Mouse (Mus musculus): Measurements from ENCODE around the gene Selplg. TPM values are rescaled to one million over a fixed set of nuclear protein-coding genes. Genes with fewer than 3 reads are reported as not detected.

The Selplg gene
- polyA plus RNA-seq, 1 experiment = 96.6 TPM

DNA sequence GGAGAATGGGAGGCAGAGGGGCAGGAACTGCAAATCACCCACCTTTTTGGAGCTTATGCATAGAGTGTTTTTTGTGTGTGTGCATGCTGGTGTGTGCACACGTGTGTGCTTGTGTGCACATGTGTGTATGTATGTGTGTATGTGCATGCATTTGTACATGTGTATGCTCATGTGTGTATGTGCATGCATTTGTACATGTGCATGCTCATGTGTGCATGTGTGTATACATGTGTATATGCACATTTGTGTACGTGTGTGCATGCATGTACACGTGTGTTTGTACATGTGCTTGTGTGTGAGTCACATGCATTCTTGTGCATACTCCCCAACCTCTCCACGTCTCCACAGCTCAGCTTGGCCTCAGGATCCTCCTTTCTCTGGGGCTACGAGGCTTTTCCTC is 1.6 kb downstream of the Selplg start:
- no peak for DNase-seq
- no peak for TF ChIP-seq CTCF (IDR thresholded peaks at IDR 0.05; ENCODE audit: insufficient read depth, low read length)
- no peak for TF ChIP-seq POLR2A (IDR thresholded peaks at IDR 0.05; ENCODE audit: borderline replicate concordance, extremely low read depth, low read depth, low read length)
- 79% methylated on average over 5 of the region's 5 CpGs for WGBS
- H3K4me1 ChIP-seq (ENCODE audit: control insufficient read depth, insufficient read depth, low read length) = no peaks in the 10 kb centered on the region
- no peak overlapping the region for H3K4me3 ChIP-seq (replicated peaks; ENCODE audit: extremely low read depth, low read depth, low read length)

DNA sequence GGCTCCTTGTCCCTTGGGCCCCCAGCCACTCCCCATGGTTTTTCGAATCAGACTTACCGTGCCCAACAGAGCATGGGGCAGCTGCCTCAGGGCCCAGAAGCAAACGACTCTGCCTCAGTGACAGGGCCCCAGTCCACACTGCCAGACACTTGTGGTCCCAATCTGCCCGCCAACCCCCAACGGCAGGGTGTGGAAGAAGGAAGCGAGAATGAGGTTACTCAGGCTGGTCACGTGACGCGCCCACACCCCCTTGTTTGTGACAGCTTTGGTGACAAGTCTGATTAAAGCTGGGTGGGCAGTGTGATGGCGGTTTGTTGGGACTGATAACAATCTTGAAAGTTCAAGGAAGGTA is 2.2 kb downstream of the Selplg start:
- TF ChIP-seq CTCF (IDR thresholded peaks at IDR 0.05; ENCODE audit: insufficient read depth, low read length) (no peak), POLR2A (IDR thresholded peaks at IDR 0.05; ENCODE audit: borderline replicate concordance, extremely low read depth, low read depth, low read length) (peak; percentile 60; the same call in 1 of the 2 replicates)
- 43% methylated on average over 10 of the region's 10 CpGs for WGBS
- H3K4me1 ChIP-seq (ENCODE audit: control insufficient read depth, insufficient read depth, low read length) = no peaks in the 10 kb centered on the region
- DNase-seq = no peak
- H3K4me3 ChIP-seq (replicated peaks; ENCODE audit: extremely low read depth, low read depth, low read length) = peak overlapping the region; percentile 35

DNA sequence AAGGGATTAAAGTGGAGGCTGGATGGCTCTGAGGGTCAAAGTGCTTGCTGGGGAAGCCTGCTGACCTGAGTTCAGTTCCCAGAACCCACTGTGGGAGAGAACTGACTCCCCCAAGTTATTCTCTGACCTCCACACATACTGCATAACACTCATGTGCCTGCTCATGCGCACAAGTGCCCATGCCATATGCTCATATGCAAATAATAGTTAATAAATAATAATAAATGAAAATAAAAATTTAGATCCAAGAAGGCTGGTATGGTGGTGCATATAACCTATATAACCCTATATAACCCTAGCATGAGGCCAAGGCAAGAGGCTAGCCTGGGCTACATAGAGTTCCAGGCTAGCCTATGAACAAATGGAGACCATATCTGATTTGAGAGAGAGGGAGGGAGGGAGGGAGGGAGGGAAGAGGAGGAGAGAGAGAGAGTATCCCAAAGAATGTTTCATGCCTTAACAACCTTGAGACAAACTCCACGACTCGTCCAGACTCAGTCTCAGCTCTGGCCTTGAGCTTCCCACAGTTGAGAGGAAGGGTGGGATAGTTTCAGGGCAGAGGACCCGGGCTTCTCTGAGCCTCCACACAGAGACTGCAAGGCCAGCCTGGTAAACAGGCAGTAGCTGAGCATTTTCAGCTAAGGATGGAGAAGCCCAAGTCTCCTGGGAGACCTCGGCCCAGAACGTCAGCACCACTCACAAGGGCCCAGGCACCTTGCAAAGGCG is 2.7 kb downstream of the Selplg start:
- WGBS = 64% methylated on average over 7 of the region's 7 CpGs
- H3K4me1 ChIP-seq (ENCODE audit: control insufficient read depth, insufficient read depth, low read length) = no peaks in the 10 kb centered on the region
- no peak for TF ChIP-seq POLR2A (IDR thresholded peaks at IDR 0.05; ENCODE audit: borderline replicate concordance, extremely low read depth, low read depth, low read length)
- TF ChIP-seq CTCF (IDR thresholded peaks at IDR 0.05; ENCODE audit: insufficient read depth, low read length) = no peak
- DNase-seq = no peak
- peak overlapping the region; percentile 35 for H3K4me3 ChIP-seq (replicated peaks; ENCODE audit: extremely low read depth, low read depth, low read length)

DNA sequence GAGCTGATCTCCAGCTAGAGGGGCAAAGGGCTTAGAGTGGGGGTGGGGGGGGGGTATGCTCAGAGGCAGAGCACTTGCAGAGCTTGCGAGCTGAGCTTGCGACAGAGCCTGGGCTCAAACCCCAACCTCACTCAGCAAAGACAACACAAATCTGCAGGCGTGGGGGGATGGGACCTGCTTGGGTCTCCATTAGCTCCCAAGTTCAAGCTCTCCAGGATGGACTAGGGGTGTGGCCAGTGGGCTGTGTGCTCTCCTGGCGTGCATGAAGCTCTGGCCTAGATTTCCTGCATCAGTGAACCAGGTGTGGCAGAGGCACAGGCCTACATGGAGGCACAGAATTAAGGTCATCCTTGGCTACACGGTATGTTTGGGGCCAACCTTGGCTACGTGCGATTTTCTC is 4.0 kb downstream of the Selplg start:
- WGBS = 52% methylated on average over 7 of the region's 7 CpGs
- H3K4me1 ChIP-seq (ENCODE audit: control insufficient read depth, insufficient read depth, low read length) = no peaks in the 10 kb centered on the region

DNA sequence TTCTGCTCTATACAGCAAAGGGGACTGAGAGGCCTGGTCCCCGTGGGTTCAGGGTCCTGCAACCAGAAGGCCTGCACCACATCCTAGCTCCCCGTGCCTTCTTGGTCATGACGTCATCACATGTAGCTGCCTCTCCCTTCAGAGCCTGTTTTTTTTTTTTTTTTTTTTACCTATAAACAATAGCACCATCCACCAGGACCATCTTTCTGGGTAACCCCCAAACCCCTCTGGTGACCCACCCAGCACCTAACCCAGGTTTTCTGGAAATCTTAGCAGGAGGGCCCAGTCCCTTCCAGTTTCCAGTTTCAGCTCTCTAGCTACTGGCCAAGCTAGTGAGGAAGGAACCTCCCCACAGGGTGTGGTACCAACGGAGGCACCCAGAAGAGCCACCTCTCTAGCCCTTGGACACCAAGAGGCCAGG is 4.4 kb downstream of the Selplg start:
- no peak for TF ChIP-seq POLR2A (IDR thresholded peaks at IDR 0.05; ENCODE audit: borderline replicate concordance, extremely low read depth, low read depth, low read length)
- TF ChIP-seq CTCF (IDR thresholded peaks at IDR 0.05; ENCODE audit: insufficient read depth, low read length) = no peak
- peak overlapping the region; percentile 42 for H3K4me3 ChIP-seq (replicated peaks; ENCODE audit: extremely low read depth, low read depth, low read length)
- no peak for DNase-seq
- H3K4me1 ChIP-seq (ENCODE audit: control insufficient read depth, insufficient read depth, low read length) = no peaks in the 10 kb centered on the region
- WGBS = 24% methylated on average over 4 of the region's 4 CpGs

More for the DNA sequence above, 4.0 kb downstream of the Selplg start:
- H3K4me3 ChIP-seq (replicated peaks; ENCODE audit: extremely low read depth, low read depth, low read length) = peak overlapping the region; percentile 42
- TF ChIP-seq POLR2A (IDR thresholded peaks at IDR 0.05; ENCODE audit: borderline replicate concordance, extremely low read depth, low read depth, low read length) (no peak), CTCF (IDR thresholded peaks at IDR 0.05; ENCODE audit: insufficient read depth, low read length) (no peak)
- no peak for DNase-seq

DNA sequence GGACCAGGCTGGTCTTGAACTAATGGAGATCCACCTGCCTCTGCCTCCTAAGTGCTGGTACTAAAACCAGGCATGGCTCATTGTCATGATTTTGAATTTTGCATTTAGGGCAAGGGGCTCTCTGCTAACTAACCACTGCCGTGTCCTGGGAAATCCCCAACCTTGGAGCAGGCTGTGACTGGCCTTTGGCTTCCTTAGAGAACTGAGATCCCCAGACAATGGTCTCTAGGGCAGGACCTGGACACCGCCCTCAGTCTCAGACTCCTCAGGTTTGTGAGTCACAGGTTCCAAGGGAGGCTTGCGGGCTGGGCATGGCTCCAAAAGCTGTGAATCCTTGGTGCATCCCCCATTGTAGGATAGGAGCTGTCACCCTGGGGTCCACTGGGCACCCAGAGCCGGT is 5.8 kb downstream of the Selplg start:
- DNase-seq = no peak
- no peak overlapping the region for H3K4me3 ChIP-seq (replicated peaks; ENCODE audit: extremely low read depth, low read depth, low read length)
- TF ChIP-seq CTCF (IDR thresholded peaks at IDR 0.05; ENCODE audit: insufficient read depth, low read length) (no peak), POLR2A (IDR thresholded peaks at IDR 0.05; ENCODE audit: borderline replicate concordance, extremely low read depth, low read depth, low read length) (no peak)
- no peaks in the 10 kb centered on the region for H3K4me1 ChIP-seq (ENCODE audit: control insufficient read depth, insufficient read depth, low read length)
- 76% methylated on average over 4 of the region's 4 CpGs for WGBS

DNA sequence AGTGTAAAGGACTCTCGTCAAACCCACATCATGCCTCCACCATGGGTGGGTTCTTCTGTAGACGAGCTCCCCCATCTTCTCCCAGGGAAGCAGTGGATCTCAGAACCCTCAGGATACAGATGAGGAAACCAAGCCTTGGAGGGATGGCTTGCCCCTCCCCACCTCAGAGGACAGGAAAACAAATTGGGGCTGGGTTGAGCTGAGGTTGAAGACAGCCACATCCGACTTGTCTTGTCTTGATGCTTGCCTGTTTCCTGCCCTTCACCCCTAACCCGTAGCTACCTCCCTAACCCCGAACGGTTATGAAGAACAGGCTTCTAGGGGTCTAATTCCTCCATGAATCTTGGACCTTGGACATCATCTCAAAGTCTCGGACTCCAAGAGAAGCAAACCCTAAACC is 6.9 kb downstream of the Selplg start:
- no peak overlapping the region for H3K4me3 ChIP-seq (replicated peaks; ENCODE audit: extremely low read depth, low read depth, low read length)
- DNase-seq = no peak
- H3K4me1 ChIP-seq (ENCODE audit: control insufficient read depth, insufficient read depth, low read length) = no peaks in the 10 kb centered on the region
- TF ChIP-seq POLR2A (IDR thresholded peaks at IDR 0.05; ENCODE audit: borderline replicate concordance, extremely low read depth, low read depth, low read length) = no peak
- no peak for TF ChIP-seq CTCF (IDR thresholded peaks at IDR 0.05; ENCODE audit: insufficient read depth, low read length)
- WGBS = 59% methylated on average over 7 of the region's 7 CpGs

DNA sequence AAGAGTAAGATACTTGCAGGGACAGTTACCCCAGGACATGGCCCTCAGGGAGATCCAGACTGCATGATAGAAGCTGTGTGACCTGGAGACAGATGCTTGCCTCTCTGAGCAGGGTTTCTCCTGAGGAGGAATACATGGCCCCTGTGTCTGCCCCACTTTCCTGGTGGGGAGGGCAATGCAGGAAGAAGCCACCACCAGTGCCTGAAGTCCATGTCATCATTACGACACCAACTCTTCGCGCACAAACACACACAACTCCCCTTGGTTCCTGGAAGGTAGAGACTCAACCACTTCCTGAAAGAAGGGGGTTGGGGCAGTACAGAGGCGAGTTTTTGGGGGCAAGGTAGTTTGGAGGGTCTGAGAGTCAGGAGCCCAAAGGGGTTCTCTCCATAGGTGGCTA is 8.2 kb downstream of the Selplg start:
- WGBS = 66% methylated on average over 4 of the region's 4 CpGs
- DNase-seq = no peak
- TF ChIP-seq CTCF (IDR thresholded peaks at IDR 0.05; ENCODE audit: insufficient read depth, low read length) (no peak), POLR2A (IDR thresholded peaks at IDR 0.05; ENCODE audit: borderline replicate concordance, extremely low read depth, low read depth, low read length) (no peak)
- no peaks in the 10 kb centered on the region for H3K4me1 ChIP-seq (ENCODE audit: control insufficient read depth, insufficient read depth, low read length)
- no peak overlapping the region for H3K4me3 ChIP-seq (replicated peaks; ENCODE audit: extremely low read depth, low read depth, low read length)

DNA sequence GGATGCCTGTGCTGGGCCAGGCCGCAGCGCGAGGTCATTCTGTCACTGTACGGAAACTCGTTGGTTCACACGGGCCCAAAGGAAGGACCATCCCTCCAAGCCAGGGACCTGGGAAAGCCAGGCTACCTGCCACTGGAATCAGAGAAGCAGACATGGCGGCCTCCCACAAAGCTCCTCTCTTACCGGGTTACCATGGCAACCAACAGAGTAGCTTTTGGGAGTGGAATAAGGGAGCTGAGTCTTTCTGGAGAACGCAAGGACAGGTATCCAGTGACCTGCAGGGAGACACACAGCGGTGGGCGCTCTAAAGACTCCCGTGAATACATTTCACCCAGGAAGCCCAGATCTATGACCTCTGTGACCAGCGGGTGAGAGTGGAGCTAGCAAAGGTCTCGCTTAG is 13.9 kb downstream of the Selplg start:
- 56% methylated on average over 14 of the region's 14 CpGs for WGBS

DNA sequence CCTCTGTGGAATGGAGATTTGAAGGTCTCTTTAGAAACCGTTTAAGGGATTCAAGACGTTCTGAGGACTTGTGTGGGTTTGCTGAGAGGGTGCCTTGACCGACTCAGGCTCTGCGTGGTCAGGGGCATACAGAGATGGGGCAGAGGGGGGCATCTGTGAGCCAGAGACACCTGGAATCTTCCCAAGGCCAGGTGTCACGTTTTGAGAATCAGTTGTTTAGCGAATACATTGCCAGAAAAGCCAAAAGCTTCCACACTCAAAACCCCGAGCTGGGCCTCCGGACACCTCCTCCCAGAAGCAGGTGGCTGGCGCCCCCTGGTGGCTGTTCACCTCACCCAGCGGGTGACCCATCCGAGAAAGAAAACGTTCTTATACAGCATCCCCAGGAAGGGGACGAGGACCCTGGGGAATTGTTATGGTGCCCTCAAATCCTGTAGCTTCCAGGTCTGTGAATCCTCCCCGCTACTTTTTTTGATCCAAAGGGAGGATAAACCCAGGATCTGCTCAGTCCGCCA is 16.7 kb downstream of the Selplg start:
- DNase-seq = peak; percentile 63
- TF ChIP-seq POLR2A (IDR thresholded peaks at IDR 0.05; ENCODE audit: borderline replicate concordance, extremely low read depth, low read depth, low read length) (no peak), CTCF (IDR thresholded peaks at IDR 0.05; ENCODE audit: insufficient read depth, low read length) (peak; percentile 73)

More for the DNA sequence above, 13.9 kb downstream of the Selplg start:
- Histone ChIP-seq H3K4me3 (replicated peaks; ENCODE audit: extremely low read depth, low read depth, low read length) (no peak overlapping the region), H3K4me1 (ENCODE audit: control insufficient read depth, insufficient read depth, low read length) (no peaks in the 10 kb centered on the region)
- no peak for DNase-seq
- TF ChIP-seq POLR2A (IDR thresholded peaks at IDR 0.05; ENCODE audit: borderline replicate concordance, extremely low read depth, low read depth, low read length) = no peak
- TF ChIP-seq CTCF (IDR thresholded peaks at IDR 0.05; ENCODE audit: insufficient read depth, low read length) = no peak

More for the DNA sequence above, 16.7 kb downstream of the Selplg start:
- H3K4me3 ChIP-seq (replicated peaks; ENCODE audit: extremely low read depth, low read depth, low read length) = no peak overlapping the region
- H3K4me1 ChIP-seq (ENCODE audit: control insufficient read depth, insufficient read depth, low read length) = no peaks in the 10 kb centered on the region
- 13% methylated on average over 15 of the region's 15 CpGs for WGBS

Measured in lung, adult 2 months (tissue).